Mouse (Mus musculus): ENCODE measurements around the gene Akap6. TPM values are rescaled to one million over a fixed set of nuclear protein-coding genes. Genes with fewer than 3 reads are reported as not detected.
A peak's percentile ranks its signal among the peaks of the same experiment; 100 is the strongest.

The Akap6 gene
- polyA plus RNA-seq, 1 experiment from 2014 or later, result 23.6 TPM

- ATAC-seq, result no peak
Observed at GRCm38 (mm10) chr12:53145516-53145915, 446.3 kb downstream of the Akap6 start.

GRCm38 (mm10) chr12:53146460-53147050 is 447.4 kb downstream of the Akap6 start:
- no peaks in the 10 kb centered on the region for H3K9me3 ChIP-seq (replicated peaks; ENCODE audit: control insufficient read depth, low read length, poor library complexity, severe bottlenecking)
- 48% methylated on average over 11 of the region's 11 CpGs for WGBS
- H3K27me3 ChIP-seq (ENCODE audit: control insufficient read depth, insufficient read depth, low read depth, low read length), result no peaks in the 10 kb centered on the region
- 0 out of 2 replicates have a peak, but pooled peaks have one; percentile 29 for ATAC-seq
- H3K36me3 ChIP-seq (ENCODE audit: control insufficient read depth, insufficient read depth, low read length), result 0 out of 2 replicates have a peak, but pooled peaks cover 2% of the 10 kb centered on the region
- H3K4me1 ChIP-seq (ENCODE audit: control insufficient read depth, insufficient read depth, low read length), result peaks cover 16% of the 10 kb centered on the region
- H3K4me3 ChIP-seq (ENCODE audit: low read depth, low read length), result no peak overlapping the region
- no peak overlapping the region for H3K4me2 ChIP-seq (ENCODE audit: low read length)
- H3K27ac ChIP-seq (ENCODE audit: low read length), result peak overlapping the region; percentile 6; the same call in 1 of the 2 replicates
- no peak overlapping the region for H3K9ac ChIP-seq (ENCODE audit: low read depth, low read length)

More at GRCm38 (mm10) chr12:53145516-53145915, 446.3 kb downstream of the Akap6 start:
- Histone ChIP-seq H3K9ac (ENCODE audit: low read depth, low read length) (no peak overlapping the region), H3K27me3 (ENCODE audit: control insufficient read depth, insufficient read depth, low read depth, low read length) (no peaks in the 10 kb centered on the region), H3K9me3 (replicated peaks; ENCODE audit: control insufficient read depth, low read length, poor library complexity, severe bottlenecking) (no peaks in the 10 kb centered on the region), H3K4me2 (ENCODE audit: low read length) (no peak overlapping the region), H3K4me1 (ENCODE audit: control insufficient read depth, insufficient read depth, low read length) (peaks cover 16% of the 10 kb centered on the region), H3K36me3 (ENCODE audit: control insufficient read depth, insufficient read depth, low read length) (peaks cover 9% of the 10 kb centered on the region), H3K27ac (ENCODE audit: low read length) (no peak overlapping the region), H3K4me3 (ENCODE audit: low read depth, low read length) (no peak overlapping the region)
- 46% methylated on average over 4 of the region's 4 CpGs for WGBS

- Histone ChIP-seq H3K4me2 (ENCODE audit: low read length) (no peak overlapping the region), H3K9me3 (replicated peaks; ENCODE audit: control insufficient read depth, low read length, poor library complexity, severe bottlenecking) (no peaks in the 10 kb centered on the region), H3K4me1 (ENCODE audit: control insufficient read depth, insufficient read depth, low read length) (peaks cover 16% of the 10 kb centered on the region), H3K9ac (ENCODE audit: low read depth, low read length) (no peak overlapping the region), H3K27ac (ENCODE audit: low read length) (no peak overlapping the region), H3K36me3 (ENCODE audit: control insufficient read depth, insufficient read depth, low read length) (0 out of 2 replicates have a peak, but pooled peaks cover 2% of the 10 kb centered on the region), H3K4me3 (ENCODE audit: low read depth, low read length) (no peak overlapping the region), H3K27me3 (ENCODE audit: control insufficient read depth, insufficient read depth, low read depth, low read length) (no peaks in the 10 kb centered on the region)
- WGBS, result 92% methylated on average over 11 of the region's 11 CpGs
- no peak for ATAC-seq
Observed at GRCm38 (mm10) chr12:53147696-53148095, 448.5 kb downstream of the Akap6 start.

GRCm38 (mm10) chr12:53168189-53169003 is 469.2 kb downstream of the Akap6 start:
- H3K9me3 ChIP-seq (replicated peaks; ENCODE audit: control insufficient read depth, low read length, poor library complexity, severe bottlenecking), result 0 out of 2 replicates have a peak, but pooled peaks cover 3% of the 10 kb centered on the region
- no peaks in the 10 kb centered on the region for H3K27me3 ChIP-seq (ENCODE audit: control insufficient read depth, insufficient read depth, low read depth, low read length)
- no peak overlapping the region for H3K9ac ChIP-seq (ENCODE audit: low read depth, low read length)
- ATAC-seq, result no peak
- H3K27ac ChIP-seq (ENCODE audit: low read length), result no peak overlapping the region
- H3K4me1 ChIP-seq (ENCODE audit: control insufficient read depth, insufficient read depth, low read length), result no peaks in the 10 kb centered on the region
- 95% methylated on average over 8 of the region's 8 CpGs for WGBS
- no peaks in the 10 kb centered on the region for H3K36me3 ChIP-seq (ENCODE audit: control insufficient read depth, insufficient read depth, low read length)
- H3K4me2 ChIP-seq (ENCODE audit: low read length), result no peak overlapping the region
- no peak overlapping the region for H3K4me3 ChIP-seq (ENCODE audit: low read depth, low read length)

GRCm38 (mm10) chr12:53191435-53191834 is 492.3 kb downstream of the Akap6 start:
- ATAC-seq, result no peak
- Histone ChIP-seq H3K27ac (ENCODE audit: low read length) (no peak overlapping the region), H3K9me3 (replicated peaks; ENCODE audit: control insufficient read depth, low read length, poor library complexity, severe bottlenecking) (no peaks in the 10 kb centered on the region), H3K4me1 (ENCODE audit: control insufficient read depth, insufficient read depth, low read length) (no peaks in the 10 kb centered on the region), H3K27me3 (ENCODE audit: control insufficient read depth, insufficient read depth, low read depth, low read length) (no peaks in the 10 kb centered on the region), H3K9ac (ENCODE audit: low read depth, low read length) (no peak overlapping the region), H3K36me3 (ENCODE audit: control insufficient read depth, insufficient read depth, low read length) (no peaks in the 10 kb centered on the region), H3K4me2 (ENCODE audit: low read length) (no peak overlapping the region), H3K4me3 (ENCODE audit: low read depth, low read length) (no peak overlapping the region)
- 91% methylated on average over 7 of the region's 7 CpGs for WGBS

GRCm38 (mm10) chr12:53193664-53194063 is 494.5 kb downstream of the Akap6 start:
- no peak overlapping the region for H3K4me2 ChIP-seq (ENCODE audit: low read length)
- no peak overlapping the region for H3K9ac ChIP-seq (ENCODE audit: low read depth, low read length)
- H3K36me3 ChIP-seq (ENCODE audit: control insufficient read depth, insufficient read depth, low read length), result no peaks in the 10 kb centered on the region
- WGBS, result 72% methylated on average over 5 of the region's 5 CpGs
- no peak overlapping the region for H3K27ac ChIP-seq (ENCODE audit: low read length)
- no peak for ATAC-seq
- no peak overlapping the region for H3K4me3 ChIP-seq (ENCODE audit: low read depth, low read length)
- no peaks in the 10 kb centered on the region for H3K27me3 ChIP-seq (ENCODE audit: control insufficient read depth, insufficient read depth, low read depth, low read length)
- no peaks in the 10 kb centered on the region for H3K4me1 ChIP-seq (ENCODE audit: control insufficient read depth, insufficient read depth, low read length)
- H3K9me3 ChIP-seq (replicated peaks; ENCODE audit: control insufficient read depth, low read length, poor library complexity, severe bottlenecking), result no peaks in the 10 kb centered on the region

Other genes with a start within 250 kb of the Akap6 start
- 35.0 and 36.4 TPM in 2 replicates for gene Arhgap5, start 195.4 kb upstream of the Akap6 start, polyA plus RNA-seq (2015; fragmentation: Nextera tagmentation; extraction: Ambion mirVana)